Mouse (Mus musculus): ENCODE results near the gene Snrk. TPM values are rescaled to one million over a fixed set of nuclear protein-coding genes. Genes with fewer than 3 reads are reported as not detected.

The Snrk gene
- polyA plus RNA-seq, 1 experiment from 2014 or later: 43.0 TPM

DNA sequence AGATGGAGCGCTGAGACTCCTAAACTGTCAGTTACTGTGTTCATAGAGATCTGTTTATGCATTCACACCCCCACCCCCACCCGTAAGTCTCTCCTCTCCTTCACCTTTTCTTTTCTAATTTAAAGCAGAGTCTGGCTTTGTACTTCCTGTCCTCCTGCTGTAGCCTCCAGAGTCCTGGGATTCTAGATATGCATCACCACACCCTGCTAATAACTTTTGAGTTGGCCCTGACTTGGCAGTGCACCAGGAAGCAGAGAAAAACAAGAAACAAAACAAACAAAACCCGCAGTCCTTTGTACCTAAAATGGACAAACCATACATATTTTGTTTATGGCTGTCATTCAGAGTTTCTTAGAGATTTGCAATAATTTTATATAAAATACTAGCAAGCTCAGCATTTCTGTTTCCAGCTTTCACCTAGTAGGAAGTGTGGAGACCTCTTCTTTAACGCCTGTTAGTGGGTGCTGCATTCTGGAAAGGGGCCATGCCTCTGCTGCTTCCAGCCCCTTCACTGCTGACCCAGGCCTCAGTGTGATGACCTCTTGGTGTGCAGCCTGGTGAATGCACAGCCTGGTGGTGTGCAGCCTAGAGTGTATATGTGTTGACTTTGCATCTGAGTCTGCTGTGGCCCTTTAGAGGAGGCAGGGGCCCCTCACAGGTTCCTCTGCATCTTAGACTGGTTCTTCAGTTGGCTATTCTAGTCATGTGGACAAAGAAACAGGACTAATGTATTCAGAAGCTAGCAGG lies 29.2 kb downstream of the Snrk start:
- H3K4me2 ChIP-seq (ENCODE audit: low read depth, low read length): no peak overlapping the region
- H3K9ac ChIP-seq (replicated peaks; ENCODE audit: low read depth, low read length): no peak overlapping the region
- no peaks in the 10 kb centered on the region for H3K4me1 ChIP-seq (ENCODE audit: control insufficient read depth, insufficient read depth, low read length)
- H3K4me3 ChIP-seq (ENCODE audit: low read depth, low read length): no peak overlapping the region
- no peaks in the 10 kb centered on the region for H3K27me3 ChIP-seq (ENCODE audit: control insufficient read depth, insufficient read depth, low read length)
- WGBS: 82% methylated on average over 4 of the region's 4 CpGs
- ATAC-seq (ENCODE audit: low read depth): no peak
- no peaks in the 10 kb centered on the region for H3K36me3 ChIP-seq (ENCODE audit: control insufficient read depth, insufficient read depth, low read length)
- H3K9me3 ChIP-seq (ENCODE audit: control insufficient read depth, low read length): no peaks in the 10 kb centered on the region
- H3K27ac ChIP-seq (ENCODE audit: low read depth, low read length): no peak overlapping the region

GRCm38 (mm10) chr9:122148356-122148755 lies 31.3 kb downstream of the Snrk start:
- H3K4me3 ChIP-seq (ENCODE audit: low read depth, low read length): no peak overlapping the region
- no peak overlapping the region for H3K27ac ChIP-seq (ENCODE audit: low read depth, low read length)
- H3K4me1 ChIP-seq (ENCODE audit: control insufficient read depth, insufficient read depth, low read length): no peaks in the 10 kb centered on the region
- WGBS: 83% methylated on average over 3 of the region's 3 CpGs
- H3K9me3 ChIP-seq (ENCODE audit: control insufficient read depth, low read length): no peaks in the 10 kb centered on the region
- no peaks in the 10 kb centered on the region for H3K27me3 ChIP-seq (ENCODE audit: control insufficient read depth, insufficient read depth, low read length)
- no peak overlapping the region for H3K4me2 ChIP-seq (ENCODE audit: low read depth, low read length)
- H3K9ac ChIP-seq (replicated peaks; ENCODE audit: low read depth, low read length): no peak overlapping the region
- no peak for ATAC-seq (ENCODE audit: low read depth)
- H3K36me3 ChIP-seq (ENCODE audit: control insufficient read depth, insufficient read depth, low read length): no peaks in the 10 kb centered on the region

DNA sequence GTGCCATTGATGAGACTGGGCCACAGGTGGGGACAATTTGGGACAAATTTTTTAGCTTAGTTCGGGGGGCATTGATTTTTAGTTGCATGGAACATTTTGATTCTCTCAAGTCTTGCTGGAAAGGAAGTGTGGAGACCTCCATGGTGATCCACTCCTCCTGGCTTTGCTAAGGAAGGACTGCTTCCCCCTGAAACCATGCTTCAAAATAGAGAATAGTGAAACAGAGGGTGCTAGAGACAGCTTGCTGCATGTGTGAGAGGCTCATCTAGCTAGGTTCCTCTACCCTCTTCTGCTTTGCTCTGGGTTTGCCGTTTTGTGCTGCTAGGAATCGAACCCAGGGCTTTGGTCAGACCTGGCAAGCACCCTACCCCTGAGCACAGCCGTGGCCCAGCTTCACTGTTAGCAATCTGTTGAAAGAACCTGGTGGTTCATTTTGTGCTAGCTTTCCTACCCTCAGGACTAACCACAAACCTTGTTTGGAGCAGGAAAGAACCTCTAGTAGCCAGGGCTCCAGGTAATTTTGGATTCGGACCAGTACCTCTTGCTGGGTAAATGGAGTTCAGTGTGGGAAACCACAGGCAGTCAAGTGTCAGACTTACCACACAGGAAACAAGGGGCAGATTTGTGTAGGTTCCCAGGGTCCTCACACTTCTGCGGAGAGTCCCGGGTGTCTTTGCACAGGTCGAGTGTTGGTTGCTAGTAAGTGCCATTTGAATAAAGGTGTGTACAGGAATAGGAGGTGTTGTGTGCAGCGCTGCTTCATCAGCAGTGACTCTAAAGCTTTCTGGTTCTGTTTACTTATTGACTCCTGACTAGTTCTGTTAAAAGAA lies 33.1 kb downstream of the Snrk start:
- H3K9ac ChIP-seq (replicated peaks; ENCODE audit: low read depth, low read length): no peak overlapping the region
- 93% methylated on average over 9 of the region's 9 CpGs for WGBS
- H3K9me3 ChIP-seq (ENCODE audit: control insufficient read depth, low read length): no peaks in the 10 kb centered on the region
- H3K27ac ChIP-seq (ENCODE audit: low read depth, low read length): no peak overlapping the region
- no peak for ATAC-seq (ENCODE audit: low read depth)
- no peaks in the 10 kb centered on the region for H3K4me1 ChIP-seq (ENCODE audit: control insufficient read depth, insufficient read depth, low read length)
- H3K36me3 ChIP-seq (ENCODE audit: control insufficient read depth, insufficient read depth, low read length): no peaks in the 10 kb centered on the region
- H3K4me2 ChIP-seq (ENCODE audit: low read depth, low read length): no peak overlapping the region
- no peak overlapping the region for H3K4me3 ChIP-seq (ENCODE audit: low read depth, low read length)
- H3K27me3 ChIP-seq (ENCODE audit: control insufficient read depth, insufficient read depth, low read length): no peaks in the 10 kb centered on the region

DNA sequence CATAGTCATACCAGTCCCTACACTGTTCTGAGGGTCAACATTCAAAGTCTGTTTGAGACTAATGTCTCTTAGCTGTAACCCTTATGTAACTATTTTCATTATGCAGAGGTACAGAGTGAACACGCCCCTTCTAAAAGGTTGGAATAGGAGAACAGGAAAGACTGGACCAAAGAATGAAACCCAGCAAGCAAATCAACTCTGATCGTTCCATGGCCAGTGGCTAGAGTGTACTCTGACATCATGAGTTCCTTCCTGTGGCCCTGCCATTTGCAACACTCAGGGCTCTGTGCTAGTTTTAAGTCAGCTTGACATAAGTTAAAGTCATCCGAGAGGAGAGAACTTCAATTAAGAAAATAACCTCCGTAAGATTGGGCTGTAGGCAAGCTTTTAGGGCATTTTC lies 35.0 kb downstream of the Snrk start:
- Histone ChIP-seq H3K4me2 (ENCODE audit: low read depth, low read length) (no peak overlapping the region), H3K4me3 (ENCODE audit: low read depth, low read length) (no peak overlapping the region), H3K9me3 (ENCODE audit: control insufficient read depth, low read length) (no peaks in the 10 kb centered on the region), H3K27ac (ENCODE audit: low read depth, low read length) (no peak overlapping the region), H3K36me3 (ENCODE audit: control insufficient read depth, insufficient read depth, low read length) (no peaks in the 10 kb centered on the region), H3K27me3 (ENCODE audit: control insufficient read depth, insufficient read depth, low read length) (no peaks in the 10 kb centered on the region), H3K9ac (replicated peaks; ENCODE audit: low read depth, low read length) (no peak overlapping the region), H3K4me1 (ENCODE audit: control insufficient read depth, insufficient read depth, low read length) (no peaks in the 10 kb centered on the region)
- WGBS: 91% methylated on average over 4 of the region's 4 CpGs
- ATAC-seq (ENCODE audit: low read depth): no peak

- Histone ChIP-seq H3K4me1 (ENCODE audit: control insufficient read depth, insufficient read depth, low read length) (no peaks in the 10 kb centered on the region), H3K9ac (replicated peaks; ENCODE audit: low read depth, low read length) (no peak overlapping the region), H3K4me3 (ENCODE audit: low read depth, low read length) (no peak overlapping the region), H3K27me3 (ENCODE audit: control insufficient read depth, insufficient read depth, low read length) (no peaks in the 10 kb centered on the region), H3K9me3 (ENCODE audit: control insufficient read depth, low read length) (no peaks in the 10 kb centered on the region), H3K27ac (ENCODE audit: low read depth, low read length) (no peak overlapping the region), H3K36me3 (ENCODE audit: control insufficient read depth, insufficient read depth, low read length) (no peaks in the 10 kb centered on the region), H3K4me2 (ENCODE audit: low read depth, low read length) (no peak overlapping the region)
- 89% methylated on average over 1 of the region's 1 CpGs for WGBS
- no peak for ATAC-seq (ENCODE audit: low read depth)
These were observed 35.4 kb downstream of the Snrk start for GRCm38 (mm10) chr9:122152501-122152900.

DNA sequence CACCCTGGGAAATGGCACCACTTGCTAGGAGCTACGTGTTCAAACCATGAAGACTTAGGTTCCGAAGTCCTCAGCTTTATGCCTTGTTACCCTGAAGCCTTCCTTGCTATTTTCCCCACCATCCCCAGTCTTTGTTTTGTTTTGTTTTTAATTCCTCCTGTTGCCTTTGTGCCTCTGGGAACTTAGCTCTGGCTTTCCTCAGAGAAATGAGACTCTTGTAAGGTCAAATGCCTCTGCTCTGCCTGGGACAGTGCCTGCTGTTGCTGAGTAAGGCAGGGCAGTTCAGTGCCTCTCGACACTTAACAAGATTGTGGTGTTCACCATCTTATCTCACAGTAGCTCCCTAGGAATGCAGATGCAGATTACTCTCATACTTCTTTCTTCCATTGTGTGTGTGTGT lies 36.4 kb downstream of the Snrk start:
- H3K4me3 ChIP-seq (ENCODE audit: low read depth, low read length): no peak overlapping the region
- WGBS: 91% methylated on average over 3 of the region's 3 CpGs
- no peaks in the 10 kb centered on the region for H3K27me3 ChIP-seq (ENCODE audit: control insufficient read depth, insufficient read depth, low read length)
- H3K9ac ChIP-seq (replicated peaks; ENCODE audit: low read depth, low read length): no peak overlapping the region
- H3K36me3 ChIP-seq (ENCODE audit: control insufficient read depth, insufficient read depth, low read length): no peaks in the 10 kb centered on the region
- H3K9me3 ChIP-seq (ENCODE audit: control insufficient read depth, low read length): no peaks in the 10 kb centered on the region
- no peak overlapping the region for H3K4me2 ChIP-seq (ENCODE audit: low read depth, low read length)
- H3K27ac ChIP-seq (ENCODE audit: low read depth, low read length): no peak overlapping the region
- no peak for ATAC-seq (ENCODE audit: low read depth)
- H3K4me1 ChIP-seq (ENCODE audit: control insufficient read depth, insufficient read depth, low read length): no peaks in the 10 kb centered on the region

GRCm38 (mm10) chr9:122155193-122155592 lies 38.1 kb downstream of the Snrk start:
- H3K27me3 ChIP-seq (ENCODE audit: control insufficient read depth, insufficient read depth, low read length): no peaks in the 10 kb centered on the region
- no peak overlapping the region for H3K4me2 ChIP-seq (ENCODE audit: low read depth, low read length)
- H3K27ac ChIP-seq (ENCODE audit: low read depth, low read length): no peak overlapping the region
- H3K9ac ChIP-seq (replicated peaks; ENCODE audit: low read depth, low read length): no peak overlapping the region
- H3K9me3 ChIP-seq (ENCODE audit: control insufficient read depth, low read length): no peaks in the 10 kb centered on the region
- H3K36me3 ChIP-seq (ENCODE audit: control insufficient read depth, insufficient read depth, low read length): no peaks in the 10 kb centered on the region
- H3K4me1 ChIP-seq (ENCODE audit: control insufficient read depth, insufficient read depth, low read length): no peaks in the 10 kb centered on the region
- ATAC-seq (ENCODE audit: low read depth): no peak
- 93% methylated on average over 1 of the region's 1 CpGs for WGBS
- H3K4me3 ChIP-seq (ENCODE audit: low read depth, low read length): no peak overlapping the region

GRCm38 (mm10) chr9:122156389-122157078 lies 39.5 kb downstream of the Snrk start:
- ATAC-seq (ENCODE audit: low read depth): no peak
- Histone ChIP-seq H3K9ac (replicated peaks; ENCODE audit: low read depth, low read length) (no peak overlapping the region), H3K4me1 (ENCODE audit: control insufficient read depth, insufficient read depth, low read length) (no peaks in the 10 kb centered on the region), H3K27me3 (ENCODE audit: control insufficient read depth, insufficient read depth, low read length) (no peaks in the 10 kb centered on the region), H3K4me3 (ENCODE audit: low read depth, low read length) (no peak overlapping the region), H3K27ac (ENCODE audit: low read depth, low read length) (no peak overlapping the region), H3K36me3 (ENCODE audit: control insufficient read depth, insufficient read depth, low read length) (no peaks in the 10 kb centered on the region), H3K9me3 (ENCODE audit: control insufficient read depth, low read length) (no peaks in the 10 kb centered on the region), H3K4me2 (ENCODE audit: low read depth, low read length) (no peak overlapping the region)
- WGBS: 96% methylated on average over 5 of the region's 5 CpGs

- no peak overlapping the region for H3K27ac ChIP-seq (ENCODE audit: low read depth, low read length)
- no peak overlapping the region for H3K9ac ChIP-seq (replicated peaks; ENCODE audit: low read depth, low read length)
- no peaks in the 10 kb centered on the region for H3K4me1 ChIP-seq (ENCODE audit: control insufficient read depth, insufficient read depth, low read length)
- H3K4me2 ChIP-seq (ENCODE audit: low read depth, low read length): no peak overlapping the region
- no peaks in the 10 kb centered on the region for H3K27me3 ChIP-seq (ENCODE audit: control insufficient read depth, insufficient read depth, low read length)
- 93% methylated on average over 14 of the region's 14 CpGs for WGBS
- no peaks in the 10 kb centered on the region for H3K36me3 ChIP-seq (ENCODE audit: control insufficient read depth, insufficient read depth, low read length)
- H3K9me3 ChIP-seq (ENCODE audit: control insufficient read depth, low read length): no peaks in the 10 kb centered on the region
- H3K4me3 ChIP-seq (ENCODE audit: low read depth, low read length): no peak overlapping the region
- ATAC-seq (ENCODE audit: low read depth): no peak
These were observed 40.0 kb downstream of the Snrk start for GRCm38 (mm10) chr9:122157079-122157441.

Data from neural tube, embryonic 14.5 days (tissue).